Comparison of ENCODE assay signal across 18 mouse cellular contexts in genomic region chr4:22485117-22485516, GRCm38 (mm10). TPM values are rescaled to one million over a fixed set of nuclear protein-coding genes. Genes with fewer than 3 reads are reported as not detected.
DNase-seq lines count a peak whose midpoint lies in the region; ATAC-seq lines count a peak whose summit lies in the region.
"Had no signal": no experiment of that assay in that cellular context is flagged by ENCODE, and none has a peak within 500 bp of the region (broad histone marks: within the 10 kb centered on the region; RNA-seq: fewer than 3 reads in every experiment).

No protein-coding gene starts in this region.

- no peak overlapping the region for H3K27ac ChIP-seq in neural tube, embryonic 11.5 days (ENCODE audit: low read depth, low read length)
- peak overlapping the region; percentile 99 for H3K27ac ChIP-seq in hindbrain, embryonic 14.5 days
- no peak overlapping the region for H3K27ac ChIP-seq in midbrain, embryonic 15.5 days
- H3K27ac ChIP-seq: intestine, embryonic 15.5 days; kidney, postnatal 0 days; limb, embryonic 10.5 days; liver, embryonic 12.5 days; lung, embryonic 15.5 days had no signal

- WGBS in neural tube, embryonic 11.5 days: 12% methylated on average over 2 of the region's 2 CpGs
- 10% methylated on average over 2 of the region's 2 CpGs for WGBS in hindbrain, embryonic 14.5 days
- 5% methylated on average over 2 of the region's 2 CpGs for WGBS in midbrain, embryonic 15.5 days

- no peaks in the 10 kb centered on the region for H3K9me3 ChIP-seq in neural tube, embryonic 11.5 days (ENCODE audit: control insufficient read depth, low read length)
- no peaks in the 10 kb centered on the region for H3K9me3 ChIP-seq in hindbrain, embryonic 14.5 days (ENCODE audit: control insufficient read depth, low read length)
- no peaks in the 10 kb centered on the region for H3K9me3 ChIP-seq in midbrain, embryonic 15.5 days
- H3K9me3 ChIP-seq: intestine, embryonic 15.5 days; limb, embryonic 10.5 days; liver, embryonic 12.5 days; lung, embryonic 15.5 days had no signal

- ATAC-seq in neural tube, embryonic 11.5 days (ENCODE audit: insufficient read depth, low FRiP score, low TSS enrichment): no peak
- ATAC-seq in hindbrain, embryonic 14.5 days (ENCODE audit: low FRiP score): no peak
- ATAC-seq in midbrain, embryonic 15.5 days (replicated peaks): no peak
- no peak for ATAC-seq in frontal cortex, adult (ENCODE audit: low TSS enrichment)
- ATAC-seq: intestine, embryonic 15.5 days; liver, embryonic 12.5 days had no signal

- H3K27me3 ChIP-seq in neural tube, embryonic 11.5 days (ENCODE audit: control insufficient read depth, insufficient read depth, low read length): peaks cover 10% of the 10 kb centered on the region; the same call in 1 of the 2 replicates
- H3K27me3 ChIP-seq in hindbrain, embryonic 14.5 days (ENCODE audit: control insufficient read depth, insufficient read depth, low read length): no peaks in the 10 kb centered on the region
- H3K27me3 ChIP-seq in midbrain, embryonic 15.5 days (replicated peaks): no peaks in the 10 kb centered on the region

- no peaks in the 10 kb centered on the region for H3K36me3 ChIP-seq in neural tube, embryonic 11.5 days (ENCODE audit: control insufficient read depth, insufficient read depth, low read length)
- H3K36me3 ChIP-seq in hindbrain, embryonic 14.5 days (replicated peaks; ENCODE audit: control insufficient read depth, insufficient read depth): no peaks in the 10 kb centered on the region
- no peaks in the 10 kb centered on the region for H3K36me3 ChIP-seq in midbrain, embryonic 15.5 days (replicated peaks)
- H3K36me3 ChIP-seq: intestine, embryonic 15.5 days; limb, embryonic 10.5 days; liver, embryonic 12.5 days; lung, embryonic 15.5 days had no signal

- H3K4me1 ChIP-seq in neural tube, embryonic 11.5 days (ENCODE audit: control insufficient read depth, insufficient read depth, low read length): peaks cover 2% of the 10 kb centered on the region; the same call in 1 of the 2 replicates
- H3K4me1 ChIP-seq in hindbrain, embryonic 14.5 days (replicated peaks; ENCODE audit: control insufficient read depth, insufficient read depth, low read length): peaks cover 26% of the 10 kb centered on the region
- peaks cover 25% of the 10 kb centered on the region for H3K4me1 ChIP-seq in midbrain, embryonic 15.5 days

- intact Hi-C loops in left cerebral cortex, postnatal 10 days (cut with DNase I): loop anchor here (5.0 to 10.0 kb wide), 4 partner anchors 1342 to 1730 kb away; no protein-coding TSS in a partner anchor

- DNase-seq in neural tube, embryonic 11.5 days (ENCODE audit: low spot score): peak; percentile 15
- no peak for DNase-seq in neural tube, embryonic 10.5 days (ENCODE audit: extremely low spot score, low spot score)
- no peak for DNase-seq in hindbrain, embryonic 14.5 days (ENCODE audit: low spot score)
- DNase-seq in cerebellum, adult 11-12 months: no peak
- DNase-seq in left cerebral cortex, postnatal 10 days (ENCODE audit: extremely low spot score in 1 of 2, low spot score in 2 of 2): no peak
- DNase-seq in kidney, adult 9 months: no peak
- DNase-seq: cerebellum, postnatal 14 days; gastrocnemius, postnatal 10 days; heart, postnatal 14 days; layer of hippocampus, adult 9-11 months; right cerebral cortex, postnatal 4 days had no signal

- peak overlapping the region; percentile 93 for H3K4me3 ChIP-seq in neural tube, embryonic 11.5 days (ENCODE audit: low read depth, low read length)
- H3K4me3 ChIP-seq in hindbrain, embryonic 14.5 days (replicated peaks; ENCODE audit: low read length): peak overlapping the region; percentile 91
- H3K4me3 ChIP-seq in midbrain, embryonic 15.5 days: peak overlapping the region; percentile 72
- H3K4me3 ChIP-seq: intestine, embryonic 15.5 days; limb, embryonic 10.5 days; liver, embryonic 12.5 days; lung, embryonic 15.5 days had no signal

- H3K9ac ChIP-seq in neural tube, embryonic 11.5 days (ENCODE audit: low read length): peak overlapping the region; percentile 97; the same call in 1 of the 2 replicates
- H3K9ac ChIP-seq in hindbrain, embryonic 14.5 days: peak overlapping the region; percentile 94
- peak overlapping the region; percentile 93; the same call in 1 of the 2 replicates for H3K9ac ChIP-seq in midbrain, embryonic 15.5 days
- H3K9ac ChIP-seq: intestine, embryonic 15.5 days; liver, embryonic 12.5 days; lung, embryonic 15.5 days had no signal

- H3K4me2 ChIP-seq in neural tube, embryonic 11.5 days (ENCODE audit: low read depth): peak overlapping the region; percentile 92
- H3K4me2 ChIP-seq in hindbrain, embryonic 14.5 days (replicated peaks): peak overlapping the region; percentile 79
- peak overlapping the region; percentile 97 for H3K4me2 ChIP-seq in midbrain, embryonic 15.5 days
- H3K4me2 ChIP-seq: intestine, embryonic 15.5 days; liver, embryonic 12.5 days; lung, embryonic 15.5 days had no signal

RNA-seq across cellular contexts. Expression of gene Pou3f2, which starts 3.0 kb away (rescaled TPM):
- polyA plus RNA-seq in neural tube, embryonic 11.5 days (2014; fragmentation: Nextera tagmentation; extraction: Ambion mirVana): 28.2 and 31.3 TPM in 2 replicates
- 17.9 and 20.5 TPM in 2 replicates for polyA plus RNA-seq in hindbrain, embryonic 14.5 days (2014; fragmentation: Nextera tagmentation; extraction: Ambion mirVana)
- polyA plus RNA-seq in midbrain, embryonic 15.5 days (2015; fragmentation: Nextera tagmentation; extraction: Ambion mirVana): 43.0 and 44.0 TPM in 2 replicates
- total RNA-seq in left cerebral cortex, postnatal 10 days (2021): 10 to 100 TPM; 28.9 to 36.9 TPM
- total RNA-seq: heart, postnatal 14 days had no signal
- polyA plus RNA-seq: kidney, postnatal 0 days; liver, embryonic 12.5 days had no signal
